Mouse (Mus musculus) MEL (cell line): ENCODE measurements around the gene Map9. TPM values are rescaled to one million over a fixed set of nuclear protein-coding genes. Genes with fewer than 3 reads are reported as not detected.

Experiments
- DNase-seq: peaks from one replicate; pipeline ENCODE4 v3.0.0; 2011; ENCODE audit warnings: low read depth, low spot score
- H3K27ac ChIP-seq: 2 replicates; pipeline ENCODE4 v1.5.1; 2012; ENCODE audit warnings: low read depth, mild to moderate bottlenecking, control low read depth, low read length, moderate library complexity; ENCODE audit not compliant: control insufficient read depth
- H3K27me3 ChIP-seq, 2 experiments: fragments of 150-350 bp in 1 of 2; sonication (generic) in 1 of 2; 2 replicates each; pipeline ENCODE4 v1.6.1; 2012; ENCODE audit warnings: low read length in 2 of 2, mild to moderate bottlenecking in 2 of 2, improper control_type of control experiment in 1 of 2, moderate library complexity in 1 of 2; ENCODE audit not compliant: insufficient read depth in 2 of 2, control insufficient read depth in 1 of 2
- H3K36me3 ChIP-seq, 2 experiments: 2 replicates each; pipeline ENCODE4 v1.6.1; 2012 to 2014; ENCODE audit warnings: low read length in 2 of 2, improper control_type of control experiment in 1 of 2, inconsistent platforms in 1 of 2, mild to moderate bottlenecking in 1 of 2; ENCODE audit not compliant: insufficient read depth in 2 of 2, control insufficient read depth in 1 of 2
- H3K4me1 ChIP-seq, 2 experiments: fragments of 150-350 bp in 1 of 2; sonication (generic) in 1 of 2; 2 replicates each; pipeline ENCODE4 v1.6.1; 2012; ENCODE audit warnings: low read length in 2 of 2, improper control_type of control experiment in 1 of 2, mild to moderate bottlenecking in 1 of 2; ENCODE audit not compliant: insufficient read depth in 2 of 2, control insufficient read depth in 1 of 2
- H3K4me3 ChIP-seq, 2 experiments: fragments of 150-350 bp in 1 of 2; sonication (generic) in 1 of 2; 2 replicates each; pipeline ENCODE4 v1.5.1; 2012; ENCODE audit warnings: low read depth in 2 of 2, low read length in 2 of 2, mild to moderate bottlenecking in 2 of 2, moderate library complexity in 2 of 2, control low read depth in 1 of 2, improper control_type of control experiment in 1 of 2; ENCODE audit not compliant: control insufficient read depth in 1 of 2, insufficient read depth in 1 of 2
- H3K79me2 ChIP-seq: 2 replicates; pipeline ENCODE4 v1.6.1; 2012; ENCODE audit warnings: mild to moderate bottlenecking, low read length, moderate library complexity; ENCODE audit not compliant: control insufficient read depth, poor library complexity, insufficient read depth
- H3K9ac ChIP-seq: 2 replicates; pipeline ENCODE4 v1.6.1; 2012; ENCODE audit warnings: low read depth, mild to moderate bottlenecking, control low read depth, low read length, moderate library complexity; ENCODE audit not compliant: control insufficient read depth, poor library complexity, severe bottlenecking
- H3K9me3 ChIP-seq: fragments of 150-350 bp; sonication (generic); replicated peaks from 2 replicates; pipeline ENCODE4 v1.6.1; 2012; ENCODE audit warnings: mild to moderate bottlenecking, low read length, improper control_type of control experiment, moderate library complexity; ENCODE audit not compliant: insufficient read depth
- BHLHE40 ChIP-seq: IDR thresholded peaks from 2 replicates; pipeline ENCODE4 v1.6.1; 2012; ENCODE audit warnings: low read depth, mild to moderate bottlenecking, inconsistent platforms, low read length, improper control_type of control experiment, borderline replicate concordance
- CHD2 ChIP-seq: IDR thresholded peaks from 2 replicates; pipeline ENCODE4 v1.6.1; 2011; ENCODE audit warnings: low read length, improper control_type of control experiment
- CTCF ChIP-seq, 3 experiments: IDR thresholded peaks in 2 of 3; conservative IDR thresholded peaks in 1 of 3; 2 replicates each; pipeline ENCODE4 v1.5.1; 2011 to 2012; ENCODE audit warnings: low read length in 3 of 3, low read depth in 2 of 3, mild to moderate bottlenecking in 2 of 3, improper control_type of control experiment in 1 of 3, inconsistent platforms in 1 of 3, mixed read lengths in 1 of 3, moderate library complexity in 1 of 3; ENCODE audit not compliant: control insufficient read depth in 1 of 3, insufficient read depth in 1 of 3, poor library complexity in 1 of 3, severe bottlenecking in 1 of 3
- E2F4 ChIP-seq: IDR thresholded peaks from 2 replicates; pipeline ENCODE4 v1.6.1; 2011; ENCODE audit warnings: low read depth, low read length, improper control_type of control experiment, borderline replicate concordance
- EP300 ChIP-seq, 2 experiments: IDR thresholded peaks; 2 replicates each; pipeline ENCODE4 v1.6.1; 2011; ENCODE audit warnings: improper control_type of control experiment in 2 of 2, low read length in 2 of 2, low read depth in 1 of 2, mild to moderate bottlenecking in 1 of 2
- ETS1 ChIP-seq: IDR thresholded peaks from 2 replicates; pipeline ENCODE4 v1.6.1; 2012; ENCODE audit warnings: low read depth, mild to moderate bottlenecking, inconsistent platforms, low read length, improper control_type of control experiment, moderate library complexity
- GATA1 ChIP-seq: IDR thresholded peaks from 2 replicates; pipeline ENCODE4 v1.6.1; 2011; ENCODE audit warnings: low read depth, low read length, improper control_type of control experiment
- MAFK ChIP-seq: IDR thresholded peaks from 2 replicates; pipeline ENCODE4 v1.6.1; 2011; ENCODE audit warnings: low read depth, mild to moderate bottlenecking, low read length, improper control_type of control experiment, borderline replicate concordance
- MAZ ChIP-seq: IDR thresholded peaks from 2 replicates; pipeline ENCODE4 v1.6.1; 2012; ENCODE audit warnings: low read depth, mild to moderate bottlenecking, inconsistent platforms, low read length, improper control_type of control experiment
- MEF2A ChIP-seq: IDR thresholded peaks from 2 replicates; pipeline ENCODE4 v1.6.1; 2014; ENCODE audit warnings: low read depth, mild to moderate bottlenecking, inconsistent platforms, low read length, improper control_type of control experiment; ENCODE audit not compliant: poor library complexity, insufficient replicate concordance, severe bottlenecking; ENCODE audit errors: extremely low read depth
- NRF1 ChIP-seq: IDR thresholded peaks from 2 replicates; pipeline ENCODE4 v1.6.1; 2014; ENCODE audit warnings: low read depth, mild to moderate bottlenecking, inconsistent platforms, low read length, improper control_type of control experiment, moderate library complexity; ENCODE audit not compliant: poor library complexity, insufficient read depth, severe bottlenecking
- POLR2AphosphoS2 ChIP-seq: IDR thresholded peaks from 2 replicates; pipeline ENCODE4 v1.6.1; 2011; ENCODE audit warnings: low read length, improper control_type of control experiment
- RCOR1 ChIP-seq: IDR thresholded peaks from 2 replicates; pipeline ENCODE4 v1.6.1; 2012; ENCODE audit warnings: low read depth, mild to moderate bottlenecking, inconsistent platforms, low read length, improper control_type of control experiment
- SIN3A ChIP-seq: IDR thresholded peaks from 2 replicates; pipeline ENCODE4 v1.6.1; 2012; ENCODE audit warnings: low read length, improper control_type of control experiment, inconsistent platforms
- TAL1 ChIP-seq: IDR thresholded peaks from 2 replicates; pipeline ENCODE4 v1.6.1; 2012; ENCODE audit warnings: mild to moderate bottlenecking, inconsistent platforms, low read length, moderate library complexity, mixed read lengths
- TBP ChIP-seq: IDR thresholded peaks from 2 replicates; pipeline ENCODE4 v1.8.0; 2011; ENCODE audit warnings: low read depth, low read length, improper control_type of control experiment
- TCF12 ChIP-seq: IDR thresholded peaks from 2 replicates; pipeline ENCODE4 v1.6.1; 2014; ENCODE audit warnings: low read depth, mild to moderate bottlenecking, inconsistent platforms, low read length, improper control_type of control experiment, moderate library complexity
- USF1 ChIP-seq: IDR thresholded peaks from 2 replicates; pipeline ENCODE4 v1.6.1; 2014; ENCODE audit warnings: low read depth, mild to moderate bottlenecking, inconsistent platforms, low read length, improper control_type of control experiment, moderate library complexity
- ZKSCAN1 ChIP-seq: IDR thresholded peaks from 2 replicates; pipeline ENCODE4 v1.6.1; 2012; ENCODE audit warnings: low read depth, mild to moderate bottlenecking, inconsistent platforms, low read length, improper control_type of control experiment, moderate library complexity
- ZMIZ1 ChIP-seq: IDR thresholded peaks from 2 replicates; pipeline ENCODE4 v1.6.1; 2012; ENCODE audit warnings: low read depth, mild to moderate bottlenecking, inconsistent platforms, low read length, improper control_type of control experiment, moderate library complexity
- ZNF384 ChIP-seq: IDR thresholded peaks from 2 replicates; pipeline ENCODE4 v1.6.1; 2012; ENCODE audit warnings: low read depth, mild to moderate bottlenecking, inconsistent platforms, low read length, improper control_type of control experiment
- polyA plus RNA-seq, 2 experiments: library from polyadenylated mRNA; stranded (reverse) in 1 of 2; unstranded in 1 of 2; fragments of >175 nt in 1 of 2; fragments of >200 nt in 1 of 2; gene quantifications; 2 replicates each; pipeline versions ENCODE4 v1.2.1 to v1.2.4; 2012; ENCODE audit warnings: low replicate concordance in 2 of 2, low read depth in 1 of 2; ENCODE audit not compliant: insufficient read length in 2 of 2, insufficient read depth in 1 of 2, missing spikeins in 1 of 2
- total RNA-seq: library from RNA; depleted of rRNA; stranded (reverse); fragments of 300-350 nt; gene quantifications from 2 replicates; pipeline ENCODE4 v1.2.3, GENCODE M21; 2012

Gene Map9
- total and polyA plus RNA-seq, 3 experiments, result not detected

DNA sequence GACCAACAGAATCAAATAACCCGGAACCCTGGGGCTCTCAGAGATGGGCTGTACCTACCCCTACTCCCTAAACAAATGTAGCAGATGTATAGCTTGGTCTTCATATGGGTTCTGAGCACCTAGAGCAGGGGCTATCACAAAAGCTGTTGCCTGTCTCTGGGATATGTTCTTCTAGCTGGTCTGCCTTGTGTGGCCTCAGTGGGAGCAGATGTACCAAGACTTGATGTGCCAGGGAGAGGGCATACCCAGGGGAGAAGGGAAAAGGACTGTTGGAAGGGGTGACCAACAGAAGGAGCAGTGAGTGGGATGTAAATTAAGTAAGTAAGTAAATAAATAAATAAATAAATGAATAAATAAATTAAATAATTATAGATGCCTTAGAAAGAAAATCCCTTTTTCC lies 25.8 kb upstream of the Map9 start:
- H3K9me3 ChIP-seq, result no peaks in the 10 kb centered on the region
- H3K4me3 ChIP-seq, result no peak overlapping the region
- no peak overlapping the region for H3K27ac ChIP-seq
- no peaks in the 10 kb centered on the region for H3K79me2 ChIP-seq
- no peaks in the 10 kb centered on the region for H3K36me3 ChIP-seq
- no peaks in the 10 kb centered on the region for H3K4me1 ChIP-seq
- no peak for DNase-seq
- no peaks in the 10 kb centered on the region for H3K27me3 ChIP-seq
- TF ChIP-seq GATA1 (no peak), TBP (no peak), MAFK (no peak), USF1 (no peak), ZNF384 (no peak), POLR2AphosphoS2 (no peak), EP300 (IDR thresholded peaks at IDR 0.05; ENCODE audit: low read depth in 1 of 2, low read length in 2 of 2) (no peak), SIN3A (no peak), TAL1 (no peak)
- TF ChIP-seq, all 39 proteins: peak for 0
- no peak overlapping the region for H3K9ac ChIP-seq

DNA sequence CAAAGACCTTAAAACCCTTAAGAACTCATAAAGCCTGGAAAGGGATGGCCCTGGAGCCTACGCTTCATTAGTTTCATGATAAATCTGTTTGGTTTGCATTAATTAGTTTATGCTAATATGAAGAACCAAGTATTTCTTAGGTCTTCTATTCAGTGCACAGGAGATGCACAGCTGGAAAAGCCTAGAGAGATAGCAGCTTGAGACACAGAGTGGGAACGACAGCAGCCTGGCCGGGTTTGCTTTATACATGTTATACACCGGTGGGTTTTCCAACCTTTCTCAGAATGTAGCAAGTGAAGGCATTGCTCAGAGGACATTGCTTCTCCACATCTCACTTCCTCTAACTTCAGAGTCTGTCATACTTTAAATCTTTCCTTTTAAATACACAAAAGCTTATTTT lies 25.3 kb upstream of the Map9 start:
- TF ChIP-seq GATA1 (no peak), ZMIZ1 (no peak), ETS1 (no peak), EP300 (IDR thresholded peaks at IDR 0.05; ENCODE audit: low read depth in 1 of 2, low read length in 2 of 2) (no peak), RCOR1 (no peak), MEF2A (no peak), MAZ (no peak), CTCF (IDR thresholded peaks at IDR 0.05 in 2 of 3, conservative IDR thresholded peaks at IDR 0.05 in 1 of 3; ENCODE audit: control insufficient read depth in 1 of 3, insufficient read depth in 1 of 3, low read depth in 2 of 3, low read length in 3 of 3, poor library complexity in 1 of 3, severe bottlenecking in 1 of 3) (no peak), CHD2 (no peak), BHLHE40 (no peak), TCF12 (no peak), NRF1 (no peak), E2F4 (no peak), ZKSCAN1 (no peak)
- TF ChIP-seq, all 39 proteins: peak for 0
- no peak for DNase-seq
- no peak overlapping the region for H3K4me3 ChIP-seq
- H3K36me3 ChIP-seq, result no peaks in the 10 kb centered on the region
- no peaks in the 10 kb centered on the region for H3K79me2 ChIP-seq
- H3K9ac ChIP-seq, result no peak overlapping the region
- no peak overlapping the region for H3K27ac ChIP-seq
- no peaks in the 10 kb centered on the region for H3K4me1 ChIP-seq
- no peaks in the 10 kb centered on the region for H3K9me3 ChIP-seq
- no peaks in the 10 kb centered on the region for H3K27me3 ChIP-seq
